Mouse (Mus musculus): Measurements from ENCODE around the gene March6. TPM values are rescaled to one million over a fixed set of nuclear protein-coding genes. Genes with fewer than 3 reads are reported as not detected.

March6 gene
- polyA plus RNA-seq, 1 experiment from 2014 or later = 67.5 TPM

GRCm38 (mm10) chr15:31456381-31456780, 74.5 kb downstream of the March6 start:
- Histone ChIP-seq H3K27ac (no peak overlapping the region), H3K36me3 (peaks cover 40% of the 10 kb centered on the region), H3K4me1 (peaks cover 4% of the 10 kb centered on the region; the same call in 1 of the 2 replicates), H3K27me3 (no peaks in the 10 kb centered on the region), H3K9me3 (replicated peaks) (no peaks in the 10 kb centered on the region), H3K4me3 (no peak overlapping the region), H3K4me2 (replicated peaks) (no peak overlapping the region), H3K9ac (no peak overlapping the region)
- 91% methylated on average over 5 of the region's 5 CpGs for WGBS
- no peak for ATAC-seq (ENCODE audit: low FRiP score)

GRCm38 (mm10) chr15:31454861-31455295, 76.0 kb downstream of the March6 start:
- H3K27ac ChIP-seq = no peak overlapping the region
- no peak for ATAC-seq (ENCODE audit: low FRiP score)

GRCm38 (mm10) chr15:31454096-31454860, 76.6 kb downstream of the March6 start:
- Histone ChIP-seq H3K36me3 (peaks cover 20% of the 10 kb centered on the region), H3K4me1 (peaks cover 4% of the 10 kb centered on the region; the same call in 1 of the 2 replicates), H3K4me3 (peak overlapping the region; percentile 60; the same call in 1 of the 2 replicates), H3K9ac (peak overlapping the region; percentile 72; the same call in 1 of the 2 replicates), H3K27ac (peak overlapping the region; percentile 82; the same call in 1 of the 2 replicates), H3K4me2 (replicated peaks) (peak overlapping the region; percentile 75), H3K9me3 (replicated peaks) (no peaks in the 10 kb centered on the region), H3K27me3 (no peaks in the 10 kb centered on the region)
- ATAC-seq (ENCODE audit: low FRiP score) = no peak; the same call in 1 of the 2 replicates
- 52% methylated on average over 10 of the region's 10 CpGs for WGBS

More at GRCm38 (mm10) chr15:31454861-31455295, 76.0 kb downstream of the March6 start:
- Histone ChIP-seq H3K4me1 (peaks cover 4% of the 10 kb centered on the region; the same call in 1 of the 2 replicates), H3K4me3 (no peak overlapping the region), H3K27me3 (no peaks in the 10 kb centered on the region), H3K36me3 (peaks cover 26% of the 10 kb centered on the region), H3K9ac (no peak overlapping the region), H3K4me2 (replicated peaks) (no peak overlapping the region), H3K9me3 (replicated peaks) (no peaks in the 10 kb centered on the region)
- 68% methylated on average over 7 of the region's 7 CpGs for WGBS

DNA sequence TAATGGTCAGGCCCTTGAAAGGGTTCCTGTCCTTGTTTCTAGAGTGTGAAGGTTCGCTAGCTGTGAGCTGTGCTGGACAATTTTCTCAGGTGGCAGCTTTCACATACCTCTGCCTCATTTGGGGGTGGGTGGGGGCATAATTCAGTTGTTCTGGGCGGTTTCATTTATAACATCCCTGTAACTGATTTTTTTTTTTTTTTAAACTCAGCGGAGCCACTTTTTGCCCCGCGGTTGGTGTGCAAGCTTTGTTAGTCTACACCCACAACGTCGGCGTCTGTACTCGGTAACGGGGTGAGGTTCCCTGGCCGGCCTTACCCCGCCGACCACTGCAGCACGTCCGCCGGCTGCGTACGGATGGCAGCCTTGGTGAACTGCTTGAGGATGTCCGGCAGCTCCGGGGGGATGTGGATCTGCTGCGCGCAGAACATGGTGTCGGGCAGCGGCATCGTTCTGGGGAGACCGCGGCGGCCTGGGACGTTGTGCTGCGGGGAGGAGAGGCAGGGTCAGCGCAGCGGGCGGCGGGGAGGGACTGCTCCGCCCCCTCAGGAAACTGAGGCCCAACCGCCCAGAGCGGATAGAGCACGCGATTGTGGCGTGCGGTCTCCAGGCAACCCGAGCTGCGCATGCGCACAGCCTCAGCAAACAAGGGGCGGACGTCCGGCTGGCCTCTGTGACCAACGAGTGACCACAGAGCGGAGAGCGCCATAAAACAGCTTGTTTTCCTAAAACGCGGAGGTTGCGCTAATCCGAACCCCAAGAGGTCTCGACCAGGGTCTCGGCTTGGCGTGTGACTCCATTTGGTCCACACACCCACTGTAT, 77.5 kb downstream of the March6 start, which contains the start of gene Ropn1l:
TSS of gene Ropn1l (minus strand) at position 640 of the 819 bp plus-strand sequence.
- H3K9me3 ChIP-seq (replicated peaks) = no peaks in the 10 kb centered on the region
- peaks cover 4% of the 10 kb centered on the region; the same call in 1 of the 2 replicates for H3K4me1 ChIP-seq
- peaks cover 11% of the 10 kb centered on the region; the same call in 1 of the 2 replicates for H3K36me3 ChIP-seq
- peak within 1 kb of the TSS; percentile 72 for H3K9ac ChIP-seq
- H3K4me3 ChIP-seq = peak within 1 kb of the TSS; percentile 60
- H3K4me2 ChIP-seq (replicated peaks) = peak within 1 kb of the TSS; percentile 75
- ATAC-seq (ENCODE audit: low FRiP score) = peak; percentile 94
- no peaks in the 10 kb centered on the region for H3K27me3 ChIP-seq
- H3K27ac ChIP-seq = peak within 1 kb of the TSS; percentile 82
- WGBS = under 1% methylated on average over 57 of the region's 57 CpGs

DNA sequence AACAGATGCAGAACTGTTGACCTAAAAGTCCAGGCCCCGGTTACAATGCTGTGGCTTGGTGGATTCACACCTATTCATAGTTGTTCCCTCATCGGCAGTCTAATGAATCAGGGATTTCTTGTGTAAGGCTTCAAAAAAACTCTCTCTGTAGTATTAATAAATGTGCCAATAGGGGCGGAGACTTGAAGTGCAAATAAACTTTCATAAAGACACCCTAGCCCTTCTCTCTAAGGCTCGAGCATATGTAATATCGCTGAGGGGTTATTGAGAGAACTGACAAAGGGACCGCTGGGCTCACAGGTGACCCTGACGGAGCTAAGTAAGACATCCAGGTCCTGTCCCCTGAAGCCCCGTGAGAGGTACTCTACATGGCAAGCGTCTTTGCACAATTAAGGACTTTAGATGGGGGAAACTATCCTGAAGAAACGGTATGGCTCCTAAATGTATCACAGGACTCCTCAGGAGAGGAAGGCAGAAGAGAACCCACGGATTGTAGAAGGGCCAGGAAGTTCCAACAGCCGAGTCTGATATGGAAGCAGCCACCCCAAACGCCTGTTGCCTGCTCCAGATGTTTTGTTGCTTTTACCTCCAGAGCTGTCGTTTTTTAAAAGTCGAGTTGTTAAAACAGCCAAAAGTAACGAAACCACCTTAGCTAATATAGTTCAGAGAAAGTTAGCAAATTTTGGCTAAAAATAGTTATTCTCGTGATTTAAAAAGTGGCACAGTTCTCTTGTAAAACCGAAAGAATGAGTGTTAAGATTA, 78.3 kb downstream of the March6 start:
- Histone ChIP-seq H3K9ac (peak overlapping the region; percentile 72; the same call in 1 of the 2 replicates), H3K4me2 (replicated peaks) (peak overlapping the region; percentile 75), H3K27me3 (no peaks in the 10 kb centered on the region), H3K36me3 (0 out of 2 replicates have a peak, but pooled peaks cover 4% of the 10 kb centered on the region), H3K4me3 (peak overlapping the region; percentile 60), H3K27ac (no peak overlapping the region), H3K4me1 (peaks cover 4% of the 10 kb centered on the region; the same call in 1 of the 2 replicates), H3K9me3 (replicated peaks) (no peaks in the 10 kb centered on the region)
- no peak for ATAC-seq (ENCODE audit: low FRiP score)
- WGBS = 57% methylated on average over 18 of the region's 18 CpGs

GRCm38 (mm10) chr15:31449772-31450171, 81.1 kb downstream of the March6 start:
- H3K9ac ChIP-seq = no peak overlapping the region
- no peak overlapping the region for H3K4me3 ChIP-seq
- H3K4me2 ChIP-seq (replicated peaks) = no peak overlapping the region
- H3K27me3 ChIP-seq = no peaks in the 10 kb centered on the region
- H3K27ac ChIP-seq = no peak overlapping the region
- WGBS = 17% methylated on average over 2 of the region's 2 CpGs
- peaks cover 4% of the 10 kb centered on the region; the same call in 1 of the 2 replicates for H3K4me1 ChIP-seq
- no peak for ATAC-seq (ENCODE audit: low FRiP score)
- H3K9me3 ChIP-seq (replicated peaks) = no peaks in the 10 kb centered on the region
- no peaks in the 10 kb centered on the region for H3K36me3 ChIP-seq

GRCm38 (mm10) chr15:31447121-31447520, 83.7 kb downstream of the March6 start:
- Histone ChIP-seq H3K4me1 (no peaks in the 10 kb centered on the region), H3K4me2 (replicated peaks) (no peak overlapping the region), H3K9me3 (replicated peaks) (no peaks in the 10 kb centered on the region), H3K36me3 (no peaks in the 10 kb centered on the region), H3K27me3 (no peaks in the 10 kb centered on the region), H3K4me3 (no peak overlapping the region), H3K27ac (no peak overlapping the region), H3K9ac (no peak overlapping the region)
- peak; percentile 29; the same call in 1 of the 2 replicates for ATAC-seq (ENCODE audit: low FRiP score)
- WGBS = 51% methylated on average over 7 of the region's 7 CpGs

DNA sequence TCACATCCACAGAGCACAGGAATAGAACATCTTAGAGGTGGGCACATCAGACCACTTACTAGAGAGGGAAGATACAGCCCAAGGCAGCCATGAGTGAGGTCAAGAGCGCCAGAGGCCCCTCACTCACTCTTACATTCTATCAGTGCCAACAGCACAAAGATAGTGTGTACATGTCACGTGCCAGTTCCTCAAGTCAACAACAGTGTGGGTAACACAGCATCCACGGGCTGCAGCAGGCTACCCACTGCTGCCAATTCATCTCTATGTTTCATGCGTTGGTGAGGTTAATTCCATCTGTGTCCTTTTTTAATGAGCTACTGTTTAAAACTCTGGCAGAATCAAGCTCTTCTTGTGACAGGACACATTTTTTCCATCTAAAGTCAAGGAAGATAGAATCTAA, 88.2 kb downstream of the March6 start:
- ATAC-seq (ENCODE audit: low FRiP score) = no peak
- no peaks in the 10 kb centered on the region for H3K27me3 ChIP-seq
- no peaks in the 10 kb centered on the region for H3K9me3 ChIP-seq (replicated peaks)
- H3K4me1 ChIP-seq = no peaks in the 10 kb centered on the region
- H3K36me3 ChIP-seq = no peaks in the 10 kb centered on the region
- no peak overlapping the region for H3K9ac ChIP-seq
- H3K4me3 ChIP-seq = no peak overlapping the region
- H3K27ac ChIP-seq = no peak overlapping the region
- no peak overlapping the region for H3K4me2 ChIP-seq (replicated peaks)
- 85% methylated on average over 4 of the region's 4 CpGs for WGBS

DNA sequence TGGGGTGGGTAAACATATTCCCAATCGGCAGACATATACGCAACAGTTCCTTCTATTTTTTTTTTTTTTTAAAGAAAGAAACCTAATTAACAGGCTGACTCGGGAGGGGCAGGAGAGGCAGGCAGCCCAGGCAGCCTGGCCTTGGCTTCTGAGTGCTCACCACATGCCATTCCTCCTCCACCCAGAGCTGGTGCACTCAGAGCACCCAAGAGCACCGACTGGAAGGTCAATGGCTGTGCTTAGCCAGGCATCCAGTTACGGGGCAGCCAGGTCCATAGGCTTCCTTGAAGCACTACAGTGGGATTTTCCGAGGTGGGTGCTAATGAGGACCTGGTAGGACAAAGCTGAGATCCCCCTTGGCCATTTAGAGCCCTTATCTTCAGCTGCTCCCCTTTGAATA, 88.9 kb downstream of the March6 start:
- Histone ChIP-seq H3K27me3 (no peaks in the 10 kb centered on the region), H3K4me2 (replicated peaks) (no peak overlapping the region), H3K27ac (no peak overlapping the region), H3K4me3 (no peak overlapping the region), H3K9ac (no peak overlapping the region), H3K4me1 (no peaks in the 10 kb centered on the region), H3K36me3 (no peaks in the 10 kb centered on the region), H3K9me3 (replicated peaks) (no peaks in the 10 kb centered on the region)
- ATAC-seq (ENCODE audit: low FRiP score) = no peak
- 83% methylated on average over 6 of the region's 6 CpGs for WGBS

- Histone ChIP-seq H3K9me3 (replicated peaks) (no peaks in the 10 kb centered on the region), H3K27me3 (no peaks in the 10 kb centered on the region), H3K27ac (no peak overlapping the region), H3K4me2 (replicated peaks) (no peak overlapping the region), H3K9ac (no peak overlapping the region), H3K36me3 (no peaks in the 10 kb centered on the region), H3K4me3 (no peak overlapping the region), H3K4me1 (no peaks in the 10 kb centered on the region)
- ATAC-seq (ENCODE audit: low FRiP score) = no peak
- WGBS = 68% methylated on average over 2 of the region's 2 CpGs
Measured at GRCm38 (mm10) chr15:31436811-31437210, 94.0 kb downstream of the March6 start.

DNA sequence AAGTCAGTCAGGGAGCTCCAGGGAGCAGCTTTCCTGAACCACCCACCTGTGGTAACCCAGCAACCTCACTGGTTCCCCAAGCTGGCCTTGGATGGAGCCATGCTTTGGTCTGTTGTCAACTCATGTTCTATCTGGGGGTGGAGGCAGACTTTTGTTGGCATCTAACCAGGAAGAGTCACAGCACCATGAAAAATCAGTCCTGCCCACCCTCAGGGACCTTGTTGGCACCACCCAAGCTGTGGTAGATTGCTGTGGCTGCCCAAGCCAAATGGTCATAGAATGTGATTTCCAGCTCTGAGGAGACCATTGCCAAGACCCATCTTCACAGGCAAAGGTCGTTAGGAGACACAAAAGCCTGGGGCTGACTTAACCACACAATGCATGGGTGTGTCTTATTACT, 94.8 kb downstream of the March6 start:
- no peak for ATAC-seq (ENCODE audit: low FRiP score)
- Histone ChIP-seq H3K9me3 (replicated peaks) (no peaks in the 10 kb centered on the region), H3K4me2 (replicated peaks) (no peak overlapping the region), H3K9ac (no peak overlapping the region), H3K27me3 (no peaks in the 10 kb centered on the region), H3K36me3 (no peaks in the 10 kb centered on the region), H3K4me3 (no peak overlapping the region), H3K27ac (no peak overlapping the region), H3K4me1 (no peaks in the 10 kb centered on the region)
- 62% methylated on average over 1 of the region's 1 CpGs for WGBS
